Mouse (Mus musculus) adrenal gland, postnatal 25 days (tissue): ENCODE data around the gene Banp. TPM values are rescaled to one million over a fixed set of nuclear protein-coding genes. Genes with fewer than 3 reads are reported as not detected.

Experiments
- DNase-seq: peaks from one replicate; pipeline ENCODE4 v3.0.0; 2021; ENCODE audit warnings: mixed read lengths
- microRNA-seq, 2 experiments: library from miRNA; unstranded; fragments of <30 nt; microRNA quantifications; one replicate each; pipeline ENCODE4 v1.2.0; 2021
- total RNA-seq: library from RNA; stranded (reverse); gene quantifications from 2 replicates; pipeline ENCODE4 v1.2.3, GENCODE M21; 2021

The Banp gene
- total RNA-seq, 1 experiment from 2014 or later = 35.7 TPM

GRCm38 (mm10) chr8:122067783-122068505, 118.4 kb downstream of the Banp start:
- no peak for DNase-seq

GRCm38 (mm10) chr8:122068609-122069008, 119.1 kb downstream of the Banp start:
- no peak for DNase-seq

- no peak for DNase-seq
Observed at GRCm38 (mm10) chr8:122069281-122069680, 119.7 kb downstream of the Banp start.

- DNase-seq = no peak
Observed at GRCm38 (mm10) chr8:122071193-122071592, 121.6 kb downstream of the Banp start.

GRCm38 (mm10) chr8:122073964-122074363, 124.4 kb downstream of the Banp start:
- DNase-seq = no peak

DNA sequence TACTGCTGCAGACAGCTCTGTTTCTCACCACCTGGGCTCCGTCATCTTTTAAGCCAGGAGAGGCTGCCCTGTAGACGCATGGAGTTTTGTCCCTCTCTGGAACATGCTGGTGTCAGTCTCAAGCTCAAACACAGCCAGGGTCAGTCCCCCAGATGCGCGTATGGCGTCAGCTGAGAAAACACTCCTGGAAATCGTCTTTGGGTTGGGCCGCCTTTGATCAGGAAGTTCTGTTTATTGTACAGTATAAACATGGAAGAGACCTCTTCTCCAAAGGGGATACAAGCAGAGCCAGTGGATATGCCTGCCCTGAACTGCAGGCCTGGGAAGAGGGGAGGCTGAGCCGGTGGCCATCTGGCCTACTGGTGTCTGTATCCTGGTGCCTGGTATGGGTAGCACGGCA, 124.9 kb downstream of the Banp start:
- DNase-seq = no peak

GRCm38 (mm10) chr8:122074977-122075376, 125.4 kb downstream of the Banp start:
- no peak for DNase-seq

DNA sequence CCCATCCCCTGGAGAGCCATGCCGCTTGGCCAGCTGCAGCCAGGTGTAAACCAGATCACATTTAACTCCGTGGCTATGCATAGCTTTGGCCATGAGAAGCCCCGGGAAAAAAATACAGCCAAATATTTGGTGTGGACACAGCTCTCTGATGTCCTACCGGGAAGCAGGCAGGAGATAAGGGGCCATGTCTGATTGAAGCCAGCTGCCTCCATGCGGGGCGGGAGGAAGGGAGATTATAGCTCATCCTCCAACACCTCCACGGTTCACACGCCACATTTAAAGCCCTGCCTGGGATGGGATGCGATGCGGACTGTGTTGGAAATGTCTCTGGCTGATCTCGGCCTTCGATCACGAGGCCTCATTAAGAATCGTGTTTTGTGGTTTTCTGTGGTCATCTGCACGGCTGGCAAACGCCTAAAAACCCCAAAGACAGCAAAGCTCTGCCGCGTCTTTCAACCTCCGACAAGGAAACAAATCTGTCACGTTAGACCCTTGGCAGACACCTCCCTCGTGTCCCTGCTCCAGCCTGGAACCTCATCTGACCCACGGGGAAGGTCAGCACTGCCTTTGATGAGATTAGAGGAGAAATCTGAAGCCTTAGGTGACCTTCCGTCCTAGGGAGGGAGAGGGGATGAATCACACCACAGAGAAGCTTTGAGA, 126.8 kb downstream of the Banp start:
- no peak for DNase-seq

GRCm38 (mm10) chr8:122078321-122078720, 128.8 kb downstream of the Banp start:
- no peak for DNase-seq

Small RNA genes within 50 kb of the gene (microRNA-seq; reads per million reads assigned to microRNA genes)
- gene Mir7237 = 0 to 0.34 reads per million in 2 experiments

Other genes starting within 250 kb of the Banp start
- 2.0 and 3.2 TPM in 2 replicates for gene Jph3, start 220.1 kb upstream of the Banp start, total RNA-seq
- gene Klhdc4, start 120.2 kb upstream of the Banp start, total RNA-seq = 29.1 and 30.5 TPM in 2 replicates
- 56.6 and 57.8 TPM in 2 replicates for gene Slc7a5, start 42.1 kb upstream of the Banp start, total RNA-seq
- 1.6 TPM in 1 of 2 replicates, not detected in the other for gene Car5a, start 4.8 kb upstream of the Banp start, total RNA-seq